Mouse (Mus musculus) olfactory bulb, adult 2 months (tissue): ENCODE results near the gene Tnfrsf22.

Experiments used
- CTCF ChIP-seq: fragments of 200-500 bp; IDR thresholded peaks from 2 replicates; pipeline ENCODE4 v1.5.1; 2012; ENCODE audit warnings: low read depth, mild to moderate bottlenecking, low read length, moderate library complexity; ENCODE audit not compliant: insufficient read depth
- POLR2A ChIP-seq: fragments of 200-500 bp; IDR thresholded peaks from 2 replicates; pipeline ENCODE4 v1.6.1; 2012; ENCODE audit warnings: mild to moderate bottlenecking, low read depth, low read length, moderate library complexity; ENCODE audit not compliant: insufficient read depth

DNA sequence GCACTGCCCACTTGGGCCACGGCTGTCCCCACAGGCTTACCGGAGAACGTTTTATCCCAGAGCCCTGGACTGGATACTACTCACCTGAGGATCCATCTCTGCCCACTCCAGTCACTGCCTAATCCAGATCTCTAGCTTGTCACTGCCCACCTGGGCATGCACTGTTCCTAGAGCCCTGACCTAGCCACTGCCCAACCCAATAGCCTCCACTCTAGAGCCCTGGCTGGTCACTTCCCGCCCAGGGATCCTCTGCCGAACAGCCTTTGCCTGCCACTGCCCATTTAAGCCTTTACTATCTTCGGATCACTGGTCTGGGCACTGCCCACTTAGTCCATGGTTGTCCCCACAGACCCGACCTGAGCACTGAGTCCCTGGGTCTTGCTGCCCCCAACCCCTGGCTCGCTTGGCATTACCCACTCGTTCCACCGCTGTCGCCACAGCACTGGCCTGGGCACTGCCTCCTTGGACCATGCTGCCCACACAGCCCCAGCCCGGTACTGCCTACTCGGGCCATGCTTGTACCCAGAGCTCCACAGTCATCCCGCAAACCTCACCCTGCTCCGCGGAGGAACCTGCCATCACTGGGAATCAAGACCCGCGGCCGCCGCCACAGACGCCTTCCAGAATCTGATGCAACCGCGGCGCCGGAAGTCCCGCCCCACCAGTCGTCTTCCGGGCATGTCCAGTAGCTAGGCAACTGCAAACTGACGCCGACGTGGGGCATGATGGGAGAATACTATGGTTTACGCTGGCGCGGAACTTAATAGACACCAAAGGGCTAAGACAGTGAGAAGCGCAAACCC is 49.8 kb downstream of the Tnfrsf22 start, which contains the start of gene Cars:
- TF ChIP-seq POLR2A (peak; percentile 83), CTCF (no peak)
